Mouse (Mus musculus) gastrocnemius, postnatal 14 days (tissue): ENCODE data around the gene Crat. TPM values are rescaled to one million over a fixed set of nuclear protein-coding genes. Genes with fewer than 3 reads are reported as not detected.

Source experiments
- DNase-seq: peaks from one replicate; pipeline ENCODE4 v3.0.0; 2021; ENCODE audit warnings: mixed read lengths
- intact Hi-C: fragments of 180-260 bp; cut with DNase I; formaldehyde crosslinking; loops from one replicate; pipeline ENCODE4 v1.15.1; 2025; ENCODE audit warnings: low total_unique reads
- total RNA-seq, 2 experiments: library from RNA; stranded (reverse); gene quantifications; 2 replicates each; pipeline ENCODE4 v1.2.3; 2021

Gene Crat
- total RNA-seq, 2 experiments from 2014 or later: 251 to 325 TPM

DNA sequence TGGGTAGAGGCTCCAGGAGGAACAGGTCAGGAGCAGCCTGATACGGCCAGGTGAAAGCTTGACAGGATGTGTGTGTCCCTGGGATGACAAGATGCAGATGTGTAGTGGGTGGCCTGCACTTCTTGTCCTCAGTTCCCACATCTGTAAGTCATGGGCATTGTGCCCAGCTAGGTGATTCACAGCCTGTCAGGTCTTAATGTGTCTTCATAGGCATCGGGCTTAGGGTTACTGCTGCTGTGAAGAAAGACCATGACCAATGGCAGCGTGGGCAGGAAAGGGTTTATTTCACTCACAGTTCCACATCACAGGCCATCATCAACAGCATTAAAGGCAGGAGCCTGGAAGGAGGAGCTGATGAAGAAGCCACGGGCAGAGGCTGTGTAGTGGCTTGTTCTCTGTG is 30.0 kb downstream of the Crat start:
- DNase-seq: no peak
- intact Hi-C loops: no loop called here

- intact Hi-C loops: no loop called here
Measured at GRCm38 (mm10) chr2:30384814-30385213, 30.8 kb downstream of the Crat start.

GRCm38 (mm10) chr2:30381377-30381725 is 34.3 kb downstream of the Crat start:
- intact Hi-C loops: no loop called here
- no peak for DNase-seq

More at GRCm38 (mm10) chr2:30384814-30385213, 30.8 kb downstream of the Crat start:
- DNase-seq: no peak

DNA sequence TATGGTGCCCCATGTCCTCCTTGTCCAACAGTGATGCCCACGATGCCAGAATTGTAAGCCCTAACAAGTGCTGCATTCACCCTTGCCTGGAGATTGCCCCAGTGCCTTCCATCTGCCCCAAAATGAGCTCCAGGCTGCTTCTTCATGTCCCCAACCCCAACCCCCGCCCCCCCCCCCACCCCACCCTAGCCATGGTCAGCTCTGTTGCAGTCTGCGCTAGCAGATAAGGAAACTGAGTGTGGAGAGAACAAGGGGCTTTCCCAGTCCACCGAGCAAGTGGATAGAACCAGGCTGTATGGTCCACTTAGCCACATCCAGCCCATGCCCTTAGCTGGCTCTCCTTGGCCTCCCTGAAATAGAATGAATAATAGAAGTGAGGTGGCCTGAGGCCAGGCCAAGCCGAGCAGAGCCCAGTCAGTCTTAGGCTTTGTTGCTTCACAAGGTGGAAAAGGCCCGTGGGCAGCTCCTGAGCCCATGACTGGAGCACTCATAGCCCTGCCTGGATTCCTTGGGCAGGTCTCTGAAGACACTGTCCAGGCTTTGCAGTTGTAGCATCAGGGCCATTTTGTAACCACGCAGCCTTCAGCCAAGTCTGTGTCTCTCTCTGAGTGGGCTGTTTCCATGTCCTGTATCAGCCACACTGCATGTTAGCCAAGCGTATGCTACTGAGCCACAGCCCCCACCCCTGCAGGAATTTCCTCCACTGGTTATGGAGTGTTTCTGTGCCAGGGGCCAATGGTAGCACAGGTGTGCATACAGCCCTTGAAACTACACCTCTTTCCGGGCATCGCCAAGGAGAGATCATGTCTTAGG is 34.8 kb downstream of the Crat start:
- intact Hi-C loops: no loop called here
- DNase-seq: no peak

- intact Hi-C loops: no loop called here
Measured at GRCm38 (mm10) chr2:30379307-30379706, 36.3 kb downstream of the Crat start.

DNA sequence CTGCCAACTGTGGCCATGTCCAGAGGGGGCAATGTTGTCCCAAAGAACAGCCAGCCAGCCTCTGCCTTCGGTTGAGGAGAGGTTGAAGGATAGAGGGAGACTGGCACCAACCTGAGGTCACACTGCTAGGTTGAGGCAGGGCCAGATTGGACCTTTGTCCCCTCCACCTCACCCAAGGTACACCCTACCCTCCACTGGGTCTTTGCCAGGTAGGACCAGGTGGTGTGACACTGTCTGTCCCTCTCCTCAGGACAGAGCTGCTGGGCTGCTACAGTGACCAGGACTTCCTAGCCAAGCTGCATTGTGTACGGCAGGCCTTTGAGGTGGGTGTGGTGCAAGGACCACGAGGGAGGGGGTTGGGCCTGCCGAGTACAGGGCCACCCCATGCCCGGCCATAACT is 37.9 kb downstream of the Crat start:
- DNase-seq: no peak
- intact Hi-C loops: no loop called here

More at GRCm38 (mm10) chr2:30379307-30379706, 36.3 kb downstream of the Crat start:
- DNase-seq: no peak

DNA sequence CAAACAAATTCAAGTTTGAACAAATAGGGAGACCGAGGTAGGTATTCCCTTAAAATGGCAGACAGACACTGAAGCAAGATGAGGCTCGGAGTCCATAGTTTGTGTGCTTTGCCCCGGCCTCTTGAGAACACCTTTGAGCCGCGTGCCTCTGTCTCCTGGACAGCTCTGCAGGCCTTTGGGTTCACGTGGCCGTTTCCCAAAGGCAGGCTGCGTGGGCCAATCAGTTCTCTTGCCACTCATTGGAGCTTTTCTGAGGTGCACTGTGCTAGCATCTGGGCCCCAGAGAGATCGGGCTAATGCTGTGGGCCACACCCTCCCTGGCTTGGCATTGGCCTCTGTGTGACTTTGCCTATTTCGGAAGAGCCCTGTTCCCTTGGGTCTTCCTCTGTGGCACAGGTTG is 39.7 kb downstream of the Crat start:
- no peak for DNase-seq
- intact Hi-C loops: no loop called here

DNA sequence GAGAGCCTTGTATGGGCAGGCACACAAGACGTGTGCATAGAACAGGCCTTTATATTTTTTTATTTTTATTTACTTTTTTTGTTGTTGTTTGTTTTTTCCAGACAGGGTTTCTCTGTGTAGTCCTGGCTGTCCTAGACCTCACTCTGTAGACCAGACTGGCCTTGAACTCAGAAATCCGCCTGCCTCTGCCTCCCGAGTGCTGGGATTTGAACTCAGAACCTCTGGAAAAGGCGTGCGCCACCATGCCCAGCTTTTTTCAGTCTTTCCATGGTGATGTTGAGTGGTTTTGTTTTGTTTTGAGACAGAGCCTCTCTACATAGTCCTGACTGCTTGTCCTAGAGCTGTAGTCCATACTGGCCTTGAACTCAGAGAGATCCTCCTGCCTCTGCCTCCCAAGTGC is 42.9 kb downstream of the Crat start:
- DNase-seq: no peak
- intact Hi-C loops: no loop called here

GRCm38 (mm10) chr2:30371544-30371943 is 44.1 kb downstream of the Crat start:
- no peak for DNase-seq
- intact Hi-C loops: no loop called here

- DNase-seq: no peak
Measured at GRCm38 (mm10) chr2:30366203-30366602, 49.4 kb downstream of the Crat start.

DNA sequence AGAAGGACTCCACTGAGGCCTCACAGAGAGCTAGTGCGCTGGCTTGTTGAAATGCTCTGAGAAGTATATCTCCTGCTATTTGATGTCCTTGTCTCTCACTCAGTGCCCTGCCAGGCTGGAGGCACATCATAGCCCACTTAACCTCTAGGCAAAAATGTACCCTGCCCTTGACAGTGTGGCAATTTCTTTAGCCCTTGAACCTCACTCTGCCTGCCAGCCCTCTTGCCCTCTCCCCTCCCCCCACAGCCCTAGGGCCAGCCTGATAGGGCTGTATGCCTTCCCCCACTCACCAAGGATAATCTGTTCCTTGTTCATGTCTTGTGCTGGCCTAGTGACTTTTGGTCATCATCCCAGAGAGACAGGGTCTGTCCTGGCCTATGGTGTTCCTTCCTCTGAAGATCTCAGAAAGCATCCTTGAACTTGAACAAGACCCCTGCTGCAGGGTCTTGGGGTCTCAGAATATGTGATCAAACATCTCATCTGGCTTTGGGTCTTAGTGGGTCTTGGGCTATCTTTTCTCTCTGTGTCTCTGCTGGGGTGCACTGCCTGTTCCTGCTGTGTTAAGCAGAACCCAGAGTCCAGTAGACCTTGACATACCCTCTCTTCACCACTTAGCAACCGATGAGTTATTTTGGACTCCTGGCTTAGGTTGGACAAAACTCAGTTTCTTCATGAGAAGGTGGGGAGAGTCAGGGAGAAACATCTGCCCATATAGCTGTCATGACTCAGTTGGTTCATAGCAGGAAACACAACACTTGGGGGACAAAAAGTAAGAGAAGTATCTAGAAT is 50.1 kb downstream of the Crat start:
- intact Hi-C loops: no loop called here
- DNase-seq: no peak

More at GRCm38 (mm10) chr2:30366203-30366602, 49.4 kb downstream of the Crat start:
- intact Hi-C loops: no loop called here

DNA sequence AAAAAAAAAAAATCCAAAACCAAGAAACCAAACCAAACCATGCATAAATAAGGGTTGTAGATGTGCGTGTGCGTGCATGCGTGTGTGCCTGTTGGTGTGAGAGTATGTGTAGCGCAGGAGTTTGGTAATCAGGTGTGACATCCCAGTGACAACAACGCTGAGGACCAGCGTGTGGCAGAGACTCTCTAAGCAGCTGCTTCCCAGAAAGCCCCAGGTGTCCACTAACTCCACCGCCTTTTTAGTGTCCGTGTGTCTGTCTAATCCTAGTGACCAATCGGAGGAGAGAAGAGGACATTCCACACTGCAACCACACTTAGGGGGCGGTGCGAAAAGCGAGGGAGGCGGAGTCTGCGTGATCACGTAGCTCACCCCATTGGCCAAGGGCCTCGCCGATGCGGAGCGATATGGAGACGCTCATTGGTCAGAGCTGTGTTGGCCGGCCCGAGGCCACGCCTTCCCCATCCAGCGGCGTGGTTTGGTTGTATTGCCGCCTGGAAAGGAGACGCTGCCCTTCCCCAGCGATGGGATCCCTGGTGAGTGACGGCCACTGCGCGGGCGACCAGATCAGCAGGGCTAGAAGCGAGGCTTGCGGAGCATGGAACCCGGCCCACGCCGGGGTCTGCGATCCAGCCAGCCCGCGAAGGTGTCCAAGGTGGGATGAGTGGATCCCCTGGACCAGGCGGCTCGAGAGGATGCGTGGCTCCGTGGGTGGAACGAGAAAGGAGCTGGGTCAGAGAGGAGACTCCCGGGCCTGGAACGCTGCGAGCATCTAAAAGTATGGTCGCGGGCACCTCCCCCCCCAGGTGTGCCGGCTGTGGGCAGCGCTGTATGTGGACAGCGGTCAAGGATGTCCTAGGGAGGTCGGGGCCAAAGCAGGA is 51.6 kb downstream of the Crat start, which contains the start of gene Miga2:
Gene Miga2 (plus strand): TSS at position 461 of the 878 bp plus-strand sequence.
- intact Hi-C loops: no loop called here
- DNase-seq: peak; percentile 99

DNA sequence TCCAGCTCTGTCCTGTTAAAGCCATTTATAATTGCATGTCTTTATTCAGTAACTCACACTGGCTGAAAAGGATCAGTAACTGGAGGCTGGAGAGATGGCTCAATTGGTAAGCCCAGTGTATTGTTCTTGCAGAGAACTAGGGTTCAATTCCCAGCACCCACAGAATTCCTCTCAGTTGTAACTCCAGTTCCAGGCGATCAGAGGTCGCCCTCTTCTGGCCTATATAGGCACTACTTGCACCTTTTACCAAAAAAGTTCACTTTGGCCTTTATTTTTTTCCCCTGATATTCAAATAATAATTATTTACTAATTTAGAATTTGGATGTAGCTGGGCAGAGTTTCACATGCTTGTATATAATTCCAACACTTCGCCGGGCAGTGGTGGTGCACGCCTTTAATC is 52.7 kb downstream of the Crat start:
- intact Hi-C loops: no loop called here
- DNase-seq: no peak

- intact Hi-C loops: no loop called here
- DNase-seq: no peak
Measured at GRCm38 (mm10) chr2:30360626-30361025, 55.0 kb downstream of the Crat start.

- intact Hi-C loops: no loop called here
- peak; percentile 90 for DNase-seq
Measured at GRCm38 (mm10) chr2:30358533-30359531, 56.8 kb downstream of the Crat start, which contains the start of gene Sh3glb2. TSS of gene Sh3glb2 (minus strand) at chr2:30359337.

DNA sequence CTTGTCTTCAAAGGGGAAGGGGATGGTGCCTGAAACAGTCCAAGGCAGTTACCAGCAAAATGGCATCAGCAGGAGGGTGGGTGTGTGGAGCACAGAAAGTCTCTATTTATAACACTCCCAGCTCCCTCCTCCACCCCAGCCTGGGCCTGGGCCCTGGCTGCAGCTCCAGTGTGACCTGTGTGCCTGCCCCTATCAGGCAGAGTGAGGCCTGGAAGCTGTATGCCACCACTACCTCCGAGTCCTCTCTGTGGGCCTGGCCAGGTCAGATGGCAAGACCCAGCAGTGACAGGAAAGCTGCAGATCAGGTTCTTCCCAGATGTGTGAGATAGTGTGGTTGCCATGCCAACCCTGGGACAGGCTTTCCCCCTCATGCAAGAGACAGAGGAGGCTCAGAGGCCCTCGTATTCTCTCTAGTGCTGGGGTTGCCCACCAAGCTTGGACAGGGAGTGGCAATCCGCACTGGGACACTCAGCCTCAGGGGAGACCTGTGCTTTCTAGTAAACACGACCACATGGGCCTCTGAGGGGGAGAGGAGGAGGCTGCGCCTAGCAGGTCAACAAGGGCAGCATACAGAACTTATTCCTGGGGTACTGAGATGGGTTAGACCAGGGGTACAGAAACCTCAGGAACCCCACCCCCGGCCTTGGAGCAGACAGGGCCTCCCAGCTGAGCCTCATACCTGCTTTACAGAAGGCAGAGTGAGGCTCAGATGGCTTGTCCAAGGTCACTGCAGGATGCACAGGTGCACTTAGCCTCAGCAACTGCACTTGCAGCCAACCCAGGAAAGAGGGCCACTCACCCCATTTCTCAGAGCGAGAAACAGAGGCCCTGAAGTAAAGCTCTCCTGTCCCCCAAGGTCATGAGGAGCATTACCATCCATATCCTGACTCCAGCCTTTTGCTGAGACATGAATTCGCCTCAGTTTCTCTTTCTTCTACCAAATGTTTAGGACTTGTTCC is 57.8 kb downstream of the Crat start:
- intact Hi-C loops: no loop called here
- DNase-seq: no peak

DNA sequence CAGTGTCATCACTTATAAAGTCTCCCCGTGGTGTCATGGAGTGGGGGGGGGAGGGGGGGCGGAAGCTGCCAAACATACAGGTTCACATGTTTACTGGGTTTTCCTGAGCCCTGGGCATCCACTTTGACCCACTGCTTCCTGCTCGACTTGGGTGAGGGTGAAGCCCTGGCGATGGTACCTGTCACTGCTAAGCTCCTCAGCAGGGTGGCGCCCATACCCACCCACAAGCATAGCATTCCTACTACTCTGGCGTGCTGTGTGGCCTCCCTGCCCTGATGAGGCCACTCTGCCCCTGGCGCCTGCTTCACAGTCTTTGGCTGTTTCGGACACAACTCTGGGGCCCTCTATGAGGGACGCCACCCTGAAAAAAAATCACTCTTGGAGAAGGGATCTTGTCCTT is 58.7 kb downstream of the Crat start:
- no peak for DNase-seq
- intact Hi-C loops: no loop called here
